Mouse (Mus musculus) left cerebral cortex, adult 8-10 months (tissue): ENCODE data around the gene P3h3. TPM values are rescaled to one million over a fixed set of nuclear protein-coding genes. Genes with fewer than 3 reads are reported as not detected.
A peak's percentile ranks its signal among the peaks of the same experiment; 100 is the strongest.
"Not testable (repeated sequence)": the region's sequence is repeated elsewhere in the genome, so short reads cannot be mapped to it uniquely, and the experiment has no call there.

ENCODE experiments used
- DNase-seq, 2 experiments: peaks; one replicate each; pipeline ENCODE4 v3.0.0; 2022; ENCODE audit warnings: low spot score in 2 of 2
- total RNA-seq, 4 experiments: library from RNA; stranded (reverse); gene quantifications; 2 replicates each; pipeline ENCODE4 v1.2.4; 2022

The P3h3 gene
- total RNA-seq, 4 experiments from 2014 or later = 18.5 to 25.6 (median 20.6) TPM

GRCm38 (mm10) chr6:124809775-124810538, 47.6 kb downstream of the P3h3 start:
- DNase-seq = no peak

GRCm38 (mm10) chr6:124809052-124809774, 48.3 kb downstream of the P3h3 start:
- peak; percentile 48 to 61 for DNase-seq

- DNase-seq = no peak
These were observed 49.1 kb downstream of the P3h3 start, which contains the start of gene Spsb2 for GRCm38 (mm10) chr6:124808358-124809012. Gene Spsb2 (plus strand): TSS chr6:124808661.

- no peak for DNase-seq
These were observed 49.6 kb downstream of the P3h3 start for GRCm38 (mm10) chr6:124807986-124808357.

GRCm38 (mm10) chr6:124807366-124807765, 50.2 kb downstream of the P3h3 start:
- peak in 1 of 2 experiments; percentile 42 for DNase-seq

- no peak for DNase-seq
These were observed 51.0 kb downstream of the P3h3 start for GRCm38 (mm10) chr6:124806446-124807140.

GRCm38 (mm10) chr6:124805341-124806321, 51.9 kb downstream of the P3h3 start:
- DNase-seq = peak; percentile 92 to 97

GRCm38 (mm10) chr6:124804341-124804740, 53.2 kb downstream of the P3h3 start:
- no peak for DNase-seq

GRCm38 (mm10) chr6:124803691-124804090, 53.9 kb downstream of the P3h3 start:
- DNase-seq = not testable (repeated sequence)

- no peak for DNase-seq
These were observed 54.5 kb downstream of the P3h3 start for GRCm38 (mm10) chr6:124803061-124803460.

GRCm38 (mm10) chr6:124802400-124802799, 55.2 kb downstream of the P3h3 start:
- not testable (repeated sequence) for DNase-seq

- no peak for DNase-seq
These were observed 61.4 kb downstream of the P3h3 start for GRCm38 (mm10) chr6:124796200-124796599.

GRCm38 (mm10) chr6:124795781-124796180, 61.8 kb downstream of the P3h3 start:
- no peak for DNase-seq

GRCm38 (mm10) chr6:124791911-124792310, 65.6 kb downstream of the P3h3 start:
- DNase-seq = no peak

Other genes starting within 250 kb of the P3h3 start
- under 1 TPM in 3 of 4 experiments, not detected in 1; 0.22 to 0.23 (median 0.23) TPM for gene C1s2, start 221.7 kb downstream of the P3h3 start, total RNA-seq
- 10 to 100 TPM; 22.6 to 34.6 (median 26.1) TPM for gene Lpcat3, start 194.7 kb downstream of the P3h3 start, total RNA-seq
- 10 to 100 TPM; 41.0 to 48.1 (median 43.4) TPM for gene Emg1, start 145.6 kb downstream of the P3h3 start, total RNA-seq
- 100 to 1,000 TPM; 111 to 126 (median 116) TPM for gene Phb2, start 145.4 kb downstream of the P3h3 start, total RNA-seq
- gene Ptpn6, start 119.0 kb downstream of the P3h3 start, total RNA-seq = 10 to 100 TPM in 2 of 4 experiments, 1 to 10 TPM in 2; 2.3 to 15.0 (median 7.9) TPM
- gene Grcc10, start 116.4 kb downstream of the P3h3 start, total RNA-seq = 100 to 1,000 TPM; 301 to 323 (median 310) TPM
- gene Gm45234, start 101.7 kb downstream of the P3h3 start, total RNA-seq = not detected
- gene Atn1, start 101.2 kb downstream of the P3h3 start, total RNA-seq = 100 to 1,000 TPM; 146 to 166 (median 159) TPM
- gene Eno2, start 88.1 kb downstream of the P3h3 start, total RNA-seq = 1,000 to 10,000 TPM; 1,117 to 1,267 (median 1,165) TPM
- 1 to 10 TPM; 2.3 to 3.4 (median 2.7) TPM for gene Lrrc23, start 78.0 kb downstream of the P3h3 start, total RNA-seq
- 1 to 10 TPM; 4.0 to 5.8 (median 5.0) TPM for gene Spsb2, start 49.1 kb downstream of the P3h3 start, total RNA-seq
- 100 to 1,000 TPM; 794 to 847 (median 813) TPM for gene Tpi1, start 43.5 kb downstream of the P3h3 start, total RNA-seq
- gene Usp5, start 28.3 kb downstream of the P3h3 start, total RNA-seq = 100 to 1,000 TPM; 200 to 215 (median 204) TPM
- 1 to 10 TPM in 1 of 4 experiments, under 1 TPM in 3; 0.49 to 1.0 (median 0.80) TPM for gene Cdca3, start 28.2 kb downstream of the P3h3 start, total RNA-seq
- gene Gnb3, start 17.5 kb downstream of the P3h3 start, total RNA-seq = under 1 TPM in 3 of 4 experiments, not detected in 1; 0.20 to 0.87 (median 0.53) TPM
- gene Gpr162, start 6.2 kb upstream of the P3h3 start, total RNA-seq = 100 to 1,000 TPM; 202 to 224 (median 204) TPM
- 10 to 100 TPM; 13.4 to 17.2 (median 15.9) TPM for gene Cd4, start 30.5 kb upstream of the P3h3 start, total RNA-seq
- gene Lag3, start 54.0 kb upstream of the P3h3 start, total RNA-seq = 10 to 100 TPM in 2 of 4 experiments, 1 to 10 TPM in 2; 2.4 to 12.6 (median 6.8) TPM
- gene Ptms, start 62.4 kb upstream of the P3h3 start, total RNA-seq = 100 to 1,000 TPM; 915 to 964 (median 945) TPM
- gene Mlf2, start 73.6 kb upstream of the P3h3 start, total RNA-seq = 100 to 1,000 TPM; 578 to 635 (median 620) TPM
- gene Cops7a, start 107.8 kb upstream of the P3h3 start, total RNA-seq = 100 to 1,000 TPM; 154 to 177 (median 165) TPM
- gene Pianp, start 138.9 kb upstream of the P3h3 start, total RNA-seq = 100 to 1,000 TPM; 146 to 232 (median 185) TPM
- gene Zfp384, start 151.4 kb upstream of the P3h3 start, total RNA-seq = 10 to 100 TPM; 36.8 to 48.5 (median 40.5) TPM
- 10 to 100 TPM; 52.5 to 59.2 (median 54.2) TPM for gene Ing4, start 182.0 kb upstream of the P3h3 start, total RNA-seq
- 10 to 100 TPM in 2 of 4 experiments, 1 to 10 TPM in 2; 8.6 to 12.1 (median 10.1) TPM for gene Acrbp, start 191.9 kb upstream of the P3h3 start, total RNA-seq
- 1 to 10 TPM in 2 of 4 experiments, under 1 TPM in 2; 0.44 to 1.9 (median 0.82) TPM for gene Lpar5, start 210.2 kb upstream of the P3h3 start, total RNA-seq
- 100 to 1,000 TPM; 161 to 176 (median 173) TPM for gene Chd4, start 238.2 kb upstream of the P3h3 start, total RNA-seq